Mouse (Mus musculus): ENCODE results near the gene Cela3b. TPM values are rescaled to one million over a fixed set of nuclear protein-coding genes. Genes with fewer than 3 reads are reported as not detected.

Gene Cela3b
- 0.94 and 1.4 TPM in 2 replicates for polyA plus RNA-seq (2012; rRNA removed)

DNA sequence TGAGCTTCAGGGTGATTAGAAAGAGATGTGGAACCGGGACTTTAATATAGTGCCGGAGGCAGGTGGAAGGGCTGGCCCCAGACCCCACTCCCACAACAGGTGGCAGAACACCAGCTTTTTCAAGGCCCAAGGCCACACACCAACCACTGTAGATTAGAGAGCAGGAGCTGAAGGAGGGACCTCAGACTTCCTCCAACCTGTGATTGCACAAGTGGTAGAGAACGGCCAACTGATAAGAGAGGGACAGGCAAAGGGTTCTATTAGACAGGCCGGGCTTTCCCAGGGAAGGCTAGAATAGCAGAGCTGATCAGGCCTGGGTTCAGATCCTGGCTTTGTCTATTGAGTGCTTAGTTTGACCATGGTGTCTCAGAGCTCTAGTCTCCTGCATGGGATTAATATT lies at the start of gene Cela3b:
TSS of gene Cela3b (minus strand) at position 39 of the 400 bp plus-strand sequence.
- WGBS: 65% methylated on average over 4 of the region's 4 CpGs
- DNase-seq (ENCODE audit: low read depth, low spot score): no peak

DNA sequence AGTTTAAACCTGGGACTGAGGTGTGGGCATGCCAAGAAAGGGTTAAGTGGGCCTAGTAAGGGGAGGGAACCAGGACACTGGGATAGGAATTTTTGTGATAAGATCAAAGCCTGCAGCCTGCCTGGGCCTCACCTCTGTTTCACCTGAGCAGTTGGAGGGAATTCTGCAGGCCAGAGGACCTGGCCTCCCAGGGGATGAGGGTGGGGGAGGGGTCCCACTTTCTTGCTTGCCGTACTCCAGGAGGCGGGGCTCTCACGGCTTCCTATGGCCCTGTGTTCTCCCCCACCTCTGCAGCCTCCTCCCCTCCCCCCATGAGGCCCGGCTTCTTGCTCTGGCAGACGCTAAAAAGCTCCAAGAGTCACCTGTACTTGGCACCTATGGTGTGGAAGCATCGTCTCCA lies 49.4 kb upstream of the Cela3b start:
- WGBS: 20% methylated on average over 6 of the region's 6 CpGs
- DNase-seq (ENCODE audit: low read depth, low spot score): no peak

- 70% methylated on average over 5 of the region's 5 CpGs for WGBS
- no peak for DNase-seq (ENCODE audit: low read depth, low spot score)
Measured at GRCm38 (mm10) chr4:137478306-137478705, 48.0 kb upstream of the Cela3b start.

GRCm38 (mm10) chr4:137477611-137478010 lies 47.3 kb upstream of the Cela3b start:
- 63% methylated on average over 6 of the region's 6 CpGs for WGBS
- no peak for DNase-seq (ENCODE audit: low read depth, low spot score)

GRCm38 (mm10) chr4:137476761-137477237 lies 46.5 kb upstream of the Cela3b start:
- WGBS: 7% methylated on average over 17 of the region's 17 CpGs
- no peak for DNase-seq (ENCODE audit: low read depth, low spot score)

- 10% methylated on average over 10 of the region's 10 CpGs for WGBS
- no peak for DNase-seq (ENCODE audit: low read depth, low spot score)
Measured at GRCm38 (mm10) chr4:137476065-137476760, 45.9 kb upstream of the Cela3b start.

GRCm38 (mm10) chr4:137475271-137476050 lies 45.1 kb upstream of the Cela3b start:
- DNase-seq (ENCODE audit: low read depth, low spot score): no peak
- 63% methylated on average over 13 of the region's 13 CpGs for WGBS

DNA sequence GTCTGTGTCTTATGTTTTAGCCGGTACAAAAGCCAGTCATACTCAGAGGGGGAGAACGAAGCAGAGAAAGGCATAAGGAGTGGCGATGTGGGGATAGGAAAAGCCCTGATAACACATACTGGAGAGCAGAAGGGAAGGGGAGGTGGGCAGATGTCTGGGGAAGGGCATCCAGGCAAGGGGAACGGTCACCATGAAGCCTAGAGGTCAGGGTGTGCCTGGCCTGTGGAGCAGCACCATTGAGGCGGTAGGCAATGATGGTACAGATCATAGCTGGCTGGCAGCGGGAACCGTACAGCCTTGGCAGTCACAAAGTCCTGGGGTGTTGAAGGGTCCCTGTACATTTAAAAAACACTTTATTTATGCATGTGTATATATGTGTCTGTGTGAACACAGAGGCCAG lies 44.4 kb upstream of the Cela3b start:
- no peak for DNase-seq (ENCODE audit: low read depth, low spot score)
- 82% methylated on average over 7 of the region's 7 CpGs for WGBS

GRCm38 (mm10) chr4:137473701-137474388 lies 43.5 kb upstream of the Cela3b start:
- no peak for DNase-seq (ENCODE audit: low read depth, low spot score)
- WGBS: 56% methylated on average over 18 of the region's 18 CpGs

DNA sequence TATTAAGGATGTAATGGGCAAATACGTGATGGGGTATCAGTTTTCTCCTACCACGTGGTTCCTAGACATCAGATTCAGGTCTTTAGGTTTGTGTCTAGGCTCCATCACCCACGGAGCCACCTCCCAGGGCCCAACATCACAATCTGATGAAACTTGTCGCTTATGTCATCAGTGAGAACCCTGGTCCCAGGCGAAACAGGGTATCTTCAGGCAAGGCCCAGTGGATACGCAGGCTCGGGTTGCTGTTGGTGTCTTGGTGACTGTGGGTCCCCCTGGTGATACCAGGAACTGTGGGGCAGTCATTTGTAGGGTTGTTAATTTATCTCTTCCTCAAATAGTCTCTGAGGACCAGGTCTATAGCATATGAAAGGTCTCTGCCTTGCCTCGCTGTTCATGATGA lies 42.9 kb upstream of the Cela3b start:
- 71% methylated on average over 8 of the region's 8 CpGs for WGBS
- no peak for DNase-seq (ENCODE audit: low read depth, low spot score)

GRCm38 (mm10) chr4:137471326-137471725 lies 41.0 kb upstream of the Cela3b start:
- DNase-seq (ENCODE audit: low read depth, low spot score): no peak
- WGBS: 72% methylated on average over 8 of the region's 8 CpGs

GRCm38 (mm10) chr4:137470701-137471317 lies 40.5 kb upstream of the Cela3b start:
- WGBS: 67% methylated on average over 9 of the region's 9 CpGs

GRCm38 (mm10) chr4:137469845-137470692 lies 39.7 kb upstream of the Cela3b start:
- 41% methylated on average over 15 of the region's 15 CpGs for WGBS
- no peak for DNase-seq (ENCODE audit: low read depth, low spot score)

More at GRCm38 (mm10) chr4:137470701-137471317, 40.5 kb upstream of the Cela3b start:
- DNase-seq (ENCODE audit: low read depth, low spot score): no peak

DNA sequence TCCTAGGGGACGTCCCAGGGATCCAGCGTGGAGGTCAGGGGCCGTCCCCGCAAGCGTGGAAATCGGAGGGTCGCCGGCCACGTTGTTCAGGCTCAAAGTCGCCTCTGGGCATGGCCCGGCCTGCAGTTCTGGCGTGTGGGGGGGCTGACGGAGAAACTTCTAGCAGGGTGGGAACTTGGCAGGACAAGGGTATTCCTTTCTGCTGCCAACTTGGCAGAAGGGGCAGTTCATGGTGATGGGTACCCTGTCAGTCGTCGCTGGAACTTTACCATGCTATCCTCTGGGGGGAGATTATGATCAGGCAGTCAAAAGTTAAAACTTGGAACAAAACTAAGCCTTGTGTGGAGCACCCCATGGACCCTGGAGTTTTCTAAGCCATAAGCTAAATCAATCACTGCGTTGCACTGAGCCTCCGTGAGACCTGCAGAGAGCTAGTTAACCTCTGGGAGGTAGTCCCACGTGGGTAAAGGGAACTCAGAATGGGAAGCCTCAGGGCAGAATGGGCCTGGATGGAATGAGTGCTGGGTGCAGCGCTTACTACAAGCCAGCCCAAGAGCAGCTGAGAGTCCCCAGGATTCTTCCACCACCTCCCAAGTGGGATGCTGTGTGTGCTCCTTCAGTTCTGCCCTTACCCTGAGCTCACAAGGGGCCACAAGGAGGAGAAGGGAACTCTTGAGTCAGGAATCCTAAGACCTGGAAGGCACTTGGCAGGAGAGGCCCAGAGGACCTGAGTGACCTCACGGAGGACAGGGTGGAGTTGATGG lies 38.9 kb upstream of the Cela3b start:
- no peak for DNase-seq (ENCODE audit: low read depth, low spot score)
- 4% methylated on average over 20 of the region's 20 CpGs for WGBS

GRCm38 (mm10) chr4:137468260-137469080 lies 38.1 kb upstream of the Cela3b start, which contains the start of gene Hspg2:
Gene Hspg2 (plus strand): TSS chr4:137468769.
- DNase-seq (ENCODE audit: low read depth, low spot score): peak; percentile 73
- WGBS: 3% methylated on average over 72 of the region's 72 CpGs

DNA sequence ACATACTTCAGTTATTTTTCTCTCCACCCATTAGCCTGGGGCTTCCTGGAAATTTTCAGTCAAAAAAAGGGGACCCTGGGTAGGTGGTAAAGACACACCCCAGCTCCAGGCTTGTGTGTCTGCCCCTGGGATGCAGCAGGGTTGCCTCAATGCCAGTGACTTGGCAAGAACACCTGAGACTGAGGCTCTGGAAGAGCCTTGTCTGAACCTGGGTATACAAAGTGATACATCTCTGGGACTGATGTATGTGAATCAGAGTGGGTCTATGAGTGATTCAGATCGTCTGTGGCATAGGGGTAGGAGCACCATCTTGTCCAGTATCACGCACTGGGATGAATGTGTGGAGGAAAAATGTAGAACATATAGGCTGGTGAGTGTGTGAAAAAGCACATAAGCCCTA lies 37.2 kb upstream of the Cela3b start:
- 91% methylated on average over 2 of the region's 2 CpGs for WGBS
- no peak for DNase-seq (ENCODE audit: low read depth, low spot score)

GRCm38 (mm10) chr4:137466991-137467390 lies 36.7 kb upstream of the Cela3b start:
- DNase-seq (ENCODE audit: low read depth, low spot score): no peak
- WGBS: 87% methylated on average over 4 of the region's 4 CpGs
